Mouse (Mus musculus): ENCODE data around the gene Snx9.

Gene Snx9

DNA sequence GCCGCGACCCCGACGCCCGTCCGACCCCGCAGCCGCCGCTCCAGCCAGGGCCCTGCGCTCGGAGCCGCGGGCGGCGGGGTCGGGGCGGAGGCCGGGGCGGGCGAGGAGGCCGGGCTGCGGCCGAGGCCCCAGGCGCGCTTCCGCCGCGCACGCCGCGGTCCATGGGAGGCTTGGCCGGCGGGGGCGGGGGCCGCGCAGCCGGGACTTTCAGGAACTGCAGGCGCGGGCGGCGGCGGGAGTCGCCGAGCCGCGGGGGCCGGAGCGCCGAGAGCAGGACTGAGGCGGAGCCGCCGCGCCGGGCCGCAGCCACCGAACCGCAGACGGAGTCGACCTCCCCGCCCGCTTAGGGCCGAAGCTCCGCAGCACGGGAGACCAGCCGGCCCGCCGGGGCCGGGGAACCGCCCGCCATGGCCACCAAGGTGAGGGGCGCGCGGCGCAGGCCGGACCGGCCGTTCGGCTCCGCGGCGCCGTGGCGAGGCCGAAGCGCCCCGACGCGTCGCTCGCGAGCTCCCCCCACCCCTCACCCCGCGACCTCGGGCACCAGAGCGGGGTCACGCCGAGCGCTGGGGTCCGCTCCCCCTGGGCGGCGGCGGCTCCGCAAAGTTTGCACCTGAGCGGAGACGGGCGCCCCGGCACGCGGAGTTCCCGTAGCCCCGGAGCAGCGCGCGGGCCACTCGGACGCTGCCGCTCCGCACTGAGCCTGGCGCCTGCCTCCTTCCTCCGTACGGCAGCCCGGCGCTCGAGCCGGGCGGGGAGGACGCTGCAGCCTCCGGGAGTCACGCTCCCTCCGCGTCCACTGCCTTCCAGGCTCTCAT is at the start of gene Snx9:
Gene Snx9 (plus strand): TSS at position 202 of the 815 bp plus-strand sequence.
- no peak for DNase-seq (ENCODE audit: low read depth, low spot score)

- DNase-seq (ENCODE audit: low read depth, low spot score), result no peak
Observed at GRCm38 (mm10) chr17:5792164-5792791, 48.9 kb upstream of the Snx9 start.

- no peak for DNase-seq (ENCODE audit: low read depth, low spot score)
Observed at GRCm38 (mm10) chr17:5793593-5793992, 47.5 kb upstream of the Snx9 start.

DNA sequence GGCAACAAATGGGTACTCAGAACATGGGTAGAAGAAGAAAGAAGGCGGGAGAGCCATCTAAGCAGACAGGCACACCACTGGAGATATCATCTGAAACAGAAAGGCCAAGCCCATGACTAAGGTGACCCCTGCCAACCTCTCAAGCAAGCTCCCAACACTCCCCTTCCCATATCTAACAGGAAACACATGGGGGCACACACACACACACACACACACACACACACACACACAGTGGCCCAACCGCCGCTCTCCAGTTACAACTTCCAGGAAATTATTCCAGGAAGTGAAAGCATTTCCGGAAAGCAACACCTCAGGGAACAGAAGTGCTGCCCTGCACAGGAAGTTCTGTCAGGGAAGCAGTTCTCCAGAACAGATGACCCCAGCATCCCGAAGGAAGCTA is 46.9 kb upstream of the Snx9 start:
- no peak for DNase-seq (ENCODE audit: low read depth, low spot score)

GRCm38 (mm10) chr17:5795369-5795768 is 45.8 kb upstream of the Snx9 start:
- DNase-seq (ENCODE audit: low read depth, low spot score), result no peak

DNA sequence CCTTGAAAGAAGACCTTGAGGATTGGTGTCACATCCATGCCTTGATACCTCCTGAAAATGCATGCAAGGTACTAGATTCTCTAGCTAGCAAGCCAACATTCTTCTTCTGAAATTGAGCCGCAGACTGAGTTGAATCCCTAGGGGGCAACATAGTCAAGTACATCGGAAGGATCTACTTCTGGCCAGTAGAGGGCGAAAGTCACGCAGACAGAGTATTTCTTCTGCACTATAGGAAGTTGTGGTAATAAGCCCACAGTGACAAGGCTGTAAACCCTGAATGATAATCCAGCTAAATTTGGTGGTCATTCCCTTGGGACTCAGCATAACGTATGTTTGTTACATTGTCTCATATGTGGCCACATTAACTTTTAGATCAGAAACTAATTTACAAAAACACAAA is 45.3 kb upstream of the Snx9 start:
- DNase-seq (ENCODE audit: low read depth, low spot score), result peak; percentile 31

GRCm38 (mm10) chr17:5797124-5797760 is 43.9 kb upstream of the Snx9 start:
- DNase-seq (ENCODE audit: low read depth, low spot score), result no peak

- no peak for DNase-seq (ENCODE audit: low read depth, low spot score)
Observed at GRCm38 (mm10) chr17:5798221-5798801, 42.8 kb upstream of the Snx9 start.

GRCm38 (mm10) chr17:5798900-5799299 is 42.2 kb upstream of the Snx9 start:
- no peak for DNase-seq (ENCODE audit: low read depth, low spot score)

DNA sequence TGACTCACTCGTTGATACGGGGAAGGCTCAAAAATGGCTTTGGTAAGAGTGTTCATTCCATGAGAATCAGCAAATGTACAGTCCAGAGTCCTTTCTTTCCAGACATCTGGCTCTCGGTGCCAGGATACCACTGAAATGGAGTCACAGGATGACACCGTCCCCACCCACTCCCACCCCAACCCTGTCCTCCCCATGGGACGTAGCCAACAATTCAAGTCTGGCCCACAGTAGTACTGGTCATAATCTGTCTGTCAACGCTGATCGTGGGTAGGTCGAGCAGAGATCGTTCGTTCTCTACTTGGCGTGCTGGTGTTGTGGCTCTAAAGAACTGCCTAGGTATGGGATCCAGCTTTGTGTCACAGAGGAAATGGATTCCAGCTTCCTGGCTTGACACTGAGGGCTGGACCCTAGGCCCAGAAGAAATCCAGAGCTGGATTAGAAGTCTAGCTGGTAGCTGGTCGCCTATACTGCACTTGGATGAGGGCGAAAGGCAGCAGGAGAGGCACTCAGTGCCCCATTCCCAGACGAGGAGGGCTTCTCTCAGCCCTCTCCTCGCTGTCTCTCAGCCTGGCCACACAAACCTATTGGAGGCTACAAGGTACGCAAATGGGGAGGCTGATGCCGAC is 41.6 kb upstream of the Snx9 start:
- DNase-seq (ENCODE audit: low read depth, low spot score), result no peak

DNA sequence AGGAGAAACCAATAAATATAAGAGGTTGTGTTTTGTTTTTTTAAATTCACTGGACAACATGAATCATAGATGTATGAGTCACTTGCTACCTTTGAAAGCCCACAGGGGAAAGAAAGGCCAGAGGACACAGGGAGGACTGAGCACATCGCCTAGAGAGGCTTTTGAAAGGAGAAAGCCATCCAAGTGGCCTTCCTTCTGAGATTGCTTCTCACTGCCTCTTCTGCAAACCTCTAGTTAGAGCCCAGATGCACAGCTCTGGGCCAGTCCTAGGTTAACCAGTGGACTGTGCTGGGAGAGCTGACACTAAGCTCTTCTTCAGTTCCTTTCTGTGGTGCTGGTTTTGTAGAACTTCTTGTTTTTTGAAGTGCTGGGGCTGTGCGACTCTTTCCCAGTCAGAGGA is 40.9 kb upstream of the Snx9 start:
- no peak for DNase-seq (ENCODE audit: low read depth, low spot score)

GRCm38 (mm10) chr17:5800824-5801560 is 40.1 kb upstream of the Snx9 start:
- DNase-seq (ENCODE audit: low read depth, low spot score), result no peak

- no peak for DNase-seq (ENCODE audit: low read depth, low spot score)
Observed at GRCm38 (mm10) chr17:5801761-5802655, 39.1 kb upstream of the Snx9 start.

DNA sequence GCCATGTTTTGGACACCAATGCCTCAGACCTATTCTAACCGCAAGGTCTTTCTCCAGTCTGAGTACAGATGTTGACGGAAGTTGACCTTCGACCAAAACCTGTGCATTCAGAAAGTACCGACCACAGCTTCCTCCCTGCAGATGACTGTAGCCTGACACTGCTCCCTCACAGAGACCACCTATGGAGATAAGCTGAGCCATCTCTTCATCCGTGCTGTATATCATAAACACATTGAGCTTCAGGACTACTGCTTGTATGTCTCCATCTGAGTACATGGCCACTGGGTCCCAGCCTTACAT is 38.5 kb upstream of the Snx9 start:
- DNase-seq (ENCODE audit: low read depth, low spot score), result no peak

DNA sequence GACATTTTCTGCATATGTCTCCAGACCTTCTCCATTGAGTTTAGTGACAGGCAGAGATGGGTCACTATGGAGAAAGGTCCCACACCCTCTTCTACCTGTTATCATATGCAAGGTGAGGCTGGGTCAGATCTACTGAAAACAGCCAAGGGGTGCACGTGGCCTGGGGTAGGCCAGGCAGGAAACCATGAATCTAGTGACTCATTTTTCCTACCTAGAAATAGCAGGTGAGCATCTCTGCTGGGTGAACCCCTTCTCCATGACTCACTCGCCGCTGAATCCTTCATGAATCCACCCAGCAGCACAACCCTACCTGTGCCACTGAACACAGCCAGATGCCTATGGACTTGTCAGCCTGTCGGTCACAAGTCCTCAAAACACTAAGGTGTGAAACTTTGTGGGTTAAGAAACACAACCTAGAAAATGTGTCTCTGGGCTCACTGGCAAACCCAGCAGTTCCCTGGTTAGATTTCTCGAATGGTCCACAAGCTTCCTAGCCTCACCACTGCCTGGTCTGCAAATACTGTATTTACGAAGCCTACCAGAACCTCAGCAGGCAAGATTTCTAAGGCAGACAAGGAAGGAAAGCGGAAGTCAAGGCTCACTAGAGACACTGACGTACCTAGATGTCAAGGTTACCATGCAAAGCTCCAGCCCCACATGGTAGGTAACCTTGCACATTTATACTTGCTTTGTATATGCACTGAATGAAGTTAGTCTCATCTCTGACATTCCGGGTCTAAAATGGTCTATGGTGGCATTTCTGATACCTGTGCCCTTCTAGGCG is 37.7 kb upstream of the Snx9 start:
- no peak for DNase-seq (ENCODE audit: low read depth, low spot score)

DNA sequence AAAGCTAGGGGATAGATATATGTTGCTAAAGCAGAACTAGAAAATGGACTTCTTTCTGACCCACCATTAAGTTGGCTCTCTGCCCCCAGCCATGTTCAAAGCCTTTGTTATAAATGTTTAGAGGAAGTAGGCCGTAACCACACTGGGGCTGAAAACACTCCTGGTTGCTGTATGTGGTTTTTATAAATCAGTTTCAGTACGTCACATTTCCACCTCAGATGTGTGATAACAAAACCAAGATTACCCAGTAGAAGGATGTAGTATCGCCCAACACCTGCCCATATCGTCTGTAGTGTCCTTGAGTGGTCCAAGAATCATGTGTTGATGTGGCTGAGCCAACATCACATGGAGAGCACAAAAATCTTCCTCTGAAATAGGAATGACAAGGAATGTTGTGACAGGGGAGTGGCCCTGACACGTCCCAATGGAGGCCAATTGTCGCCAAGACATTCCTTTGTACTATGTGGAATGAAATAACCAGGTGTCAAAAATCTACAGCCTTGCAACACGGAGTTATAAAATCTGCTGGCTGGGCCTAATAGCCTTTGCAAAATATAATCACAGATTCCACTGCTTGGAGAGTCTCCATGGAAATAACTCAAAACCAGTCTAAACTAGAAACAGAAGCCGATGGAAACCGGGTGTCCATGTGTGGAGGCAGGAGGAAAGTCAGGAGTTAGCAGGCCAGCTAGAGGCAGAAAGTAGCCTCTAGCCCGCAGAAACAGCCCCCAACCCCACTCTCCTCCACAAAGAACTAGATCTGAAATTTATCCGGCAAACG is 36.6 kb upstream of the Snx9 start:
- no peak for DNase-seq (ENCODE audit: low read depth, low spot score)

DNA sequence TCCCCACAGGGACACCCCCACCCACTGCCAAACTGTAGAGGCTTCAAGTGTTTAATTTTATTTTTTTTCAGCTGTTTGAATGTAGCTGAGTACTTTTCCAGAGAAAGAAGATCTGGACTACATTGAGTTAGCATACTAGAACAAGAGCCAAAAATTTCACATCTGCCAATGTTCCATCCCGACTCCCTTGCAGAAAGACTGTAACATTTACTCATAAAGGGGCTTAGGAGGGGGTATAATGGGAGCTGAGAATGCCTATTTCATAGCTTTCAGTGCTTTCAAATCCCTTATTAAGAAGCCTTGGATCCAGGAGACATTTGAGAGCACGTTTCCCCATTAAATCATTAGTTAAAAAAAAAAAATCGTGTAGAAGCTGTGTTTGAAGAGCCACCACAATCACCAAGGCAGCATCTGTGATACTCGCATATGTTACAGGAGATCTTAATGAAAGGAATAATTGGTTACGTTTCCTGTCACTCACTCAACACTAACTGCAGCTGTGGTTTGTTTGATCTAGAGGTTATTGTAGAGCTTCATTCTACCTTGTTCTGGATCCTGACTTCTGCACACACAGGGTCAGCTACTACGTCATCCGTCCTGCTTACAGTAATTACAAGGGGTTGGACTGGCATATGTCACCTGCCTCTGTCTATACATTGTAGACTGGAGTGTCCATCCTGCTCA is 35.8 kb upstream of the Snx9 start:
- DNase-seq (ENCODE audit: low read depth, low spot score), result no peak

GRCm38 (mm10) chr17:5805935-5806334 is 35.2 kb upstream of the Snx9 start:
- DNase-seq (ENCODE audit: low read depth, low spot score), result no peak
